ENCODE assay signal across 27 mouse cellular contexts in the genomic region with DNA sequence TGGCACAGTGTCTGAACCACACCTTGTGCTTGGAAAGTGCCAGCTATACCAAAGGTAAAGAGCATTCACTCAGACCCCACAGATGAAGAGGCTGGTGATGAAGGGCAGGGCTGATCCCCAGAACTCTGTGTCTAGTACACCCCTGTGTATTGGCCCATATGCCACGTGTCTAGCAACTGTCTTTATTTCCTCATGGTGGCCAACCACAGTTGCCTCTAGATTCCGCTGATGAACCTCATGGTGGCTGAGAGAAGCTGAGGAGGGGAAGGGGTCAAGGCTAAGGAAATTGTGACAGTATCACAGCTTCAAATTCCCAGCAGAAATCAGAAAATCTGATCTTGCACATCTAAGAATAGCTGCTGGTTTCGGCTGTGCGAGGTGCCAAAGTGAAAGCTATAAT.
DNase-seq lines count a peak whose midpoint lies in the region; ATAC-seq and TF ChIP-seq lines count a peak whose summit lies in the region.
"Had no signal": no experiment of that assay in that cellular context is flagged by ENCODE, and none has a peak within 500 bp of the region (broad histone marks: within the 10 kb centered on the region; RNA-seq: fewer than 3 reads in every experiment).

No protein-coding gene starts in this region.

- no peak overlapping the region for H3K27ac ChIP-seq in forebrain, postnatal 0 days (ENCODE audit: low read depth, low read length)
- H3K27ac ChIP-seq in forebrain, embryonic 15.5 days (replicated peaks) = no peak overlapping the region
- peak overlapping the region; percentile 82 for H3K27ac ChIP-seq in layer of hippocampus, adult 2 months
- peak overlapping the region; percentile 25 for H3K27ac ChIP-seq in brown adipose tissue, adult 24 weeks (replicated peaks; ENCODE audit: low read depth, low read length)
- no peak overlapping the region for H3K27ac ChIP-seq in stomach, postnatal 0 days (replicated peaks)
- H3K27ac ChIP-seq: embryonic facial prominence, embryonic 12.5 days; embryonic facial prominence, embryonic 15.5 days; forebrain, embryonic 12.5 days; heart, embryonic 15.5 days; hindbrain, embryonic 10.5 days; hindbrain, embryonic 13.5 days; intestine, embryonic 15.5 days had no signal

- ATAC-seq in forebrain, postnatal 0 days = 0 out of 2 replicates have a peak, but pooled peaks have one; percentile 8
- ATAC-seq in forebrain, embryonic 15.5 days (replicated peaks) = no peak
- ATAC-seq in megakaryocyte progenitor cell, adult 5-6 weeks (replicated peaks; ENCODE audit: poor library complexity) = peak; percentile 51
- ATAC-seq in stomach, postnatal 0 days (ENCODE audit: low FRiP score, low TSS enrichment) = no peak
- ATAC-seq: CD4-positive, CD25-positive, alpha-beta regulatory T cell, adult 4 months; hindbrain, embryonic 16.5 days; intestine, embryonic 15.5 days had no signal

- 70% methylated on average over 4 of the region's 4 CpGs for WGBS in forebrain, postnatal 0 days
- WGBS in forebrain, embryonic 15.5 days = 82% methylated on average over 4 of the region's 4 CpGs
- WGBS in stomach, postnatal 0 days = 85% methylated on average over 4 of the region's 4 CpGs

- TF ChIP-seq EP300 in stomach, postnatal 0 days (optimal IDR thresholded peaks at IDR 0.05) = no peak

- H3K4me2 ChIP-seq in forebrain, postnatal 0 days (ENCODE audit: low read depth) = no peak overlapping the region
- no peak overlapping the region for H3K4me2 ChIP-seq in forebrain, embryonic 15.5 days (replicated peaks)
- H3K4me2 ChIP-seq in stomach, postnatal 0 days (replicated peaks; ENCODE audit: low read depth) = no peak overlapping the region
- H3K4me2 ChIP-seq: embryonic facial prominence, embryonic 12.5 days; embryonic facial prominence, embryonic 15.5 days; forebrain, embryonic 12.5 days; heart, embryonic 11.5 days; heart, embryonic 15.5 days; hindbrain, embryonic 13.5 days; intestine, embryonic 15.5 days had no signal

- no peaks in the 10 kb centered on the region for H3K9me3 ChIP-seq in forebrain, postnatal 0 days (ENCODE audit: low read length)
- H3K9me3 ChIP-seq in forebrain, embryonic 15.5 days = no peaks in the 10 kb centered on the region
- no peaks in the 10 kb centered on the region for H3K9me3 ChIP-seq in stomach, postnatal 0 days (ENCODE audit: control insufficient read depth, low read length)
- H3K9me3 ChIP-seq: embryonic facial prominence, embryonic 12.5 days; embryonic facial prominence, embryonic 15.5 days; forebrain, embryonic 12.5 days; heart, embryonic 15.5 days; hindbrain, embryonic 10.5 days; hindbrain, embryonic 13.5 days; intestine, embryonic 15.5 days had no signal

- H3K4me1 ChIP-seq in forebrain, postnatal 0 days (ENCODE audit: insufficient read depth) = peaks cover 9% of the 10 kb centered on the region; the same call in 1 of the 2 replicates
- peaks cover 28% of the 10 kb centered on the region for H3K4me1 ChIP-seq in forebrain, embryonic 15.5 days
- H3K4me1 ChIP-seq in brown adipose tissue, adult 24 weeks (ENCODE audit: control insufficient read depth, insufficient read depth, insufficient read length, low read length) = peaks cover 30% of the 10 kb centered on the region
- no peaks in the 10 kb centered on the region for H3K4me1 ChIP-seq in stomach, postnatal 0 days (replicated peaks; ENCODE audit: control insufficient read depth, insufficient read depth)
- H3K4me1 ChIP-seq: embryonic facial prominence, embryonic 12.5 days; embryonic facial prominence, embryonic 15.5 days; forebrain, embryonic 12.5 days; heart, embryonic 15.5 days; intestine, embryonic 15.5 days had no signal

- H3K27me3 ChIP-seq in forebrain, postnatal 0 days (ENCODE audit: insufficient read depth, low read length) = no peaks in the 10 kb centered on the region
- H3K27me3 ChIP-seq in forebrain, embryonic 15.5 days = no peaks in the 10 kb centered on the region
- no peaks in the 10 kb centered on the region for H3K27me3 ChIP-seq in stomach, postnatal 0 days (ENCODE audit: control insufficient read depth, insufficient read depth, low read length)
- H3K27me3 ChIP-seq: embryonic facial prominence, embryonic 12.5 days; embryonic facial prominence, embryonic 15.5 days; forebrain, embryonic 12.5 days; heart, embryonic 15.5 days; hindbrain, embryonic 13.5 days; intestine, embryonic 15.5 days had no signal

- no peak overlapping the region for H3K4me3 ChIP-seq in forebrain, postnatal 0 days (ENCODE audit: low read depth, low read length)
- H3K4me3 ChIP-seq in forebrain, embryonic 15.5 days = no peak overlapping the region
- no peak overlapping the region for H3K4me3 ChIP-seq in layer of hippocampus, adult 2 months
- no peak overlapping the region for H3K4me3 ChIP-seq in brown adipose tissue, adult 24 weeks (ENCODE audit: insufficient read depth, low read depth, low read length)
- no peak overlapping the region for H3K4me3 ChIP-seq in stomach, postnatal 0 days (ENCODE audit: low read depth, low read length)
- H3K4me3 ChIP-seq: embryonic facial prominence, embryonic 12.5 days; embryonic facial prominence, embryonic 15.5 days; erythroblast, embryonic 14.5 days; forebrain, embryonic 12.5 days; heart, embryonic 15.5 days; hindbrain, embryonic 10.5 days; hindbrain, embryonic 13.5 days; intestine, embryonic 15.5 days had no signal

- no peak overlapping the region for H3K9ac ChIP-seq in forebrain, postnatal 0 days
- no peak overlapping the region for H3K9ac ChIP-seq in forebrain, embryonic 15.5 days (replicated peaks)
- no peak overlapping the region for H3K9ac ChIP-seq in stomach, postnatal 0 days (ENCODE audit: low read length)
- H3K9ac ChIP-seq: embryonic facial prominence, embryonic 12.5 days; embryonic facial prominence, embryonic 15.5 days; forebrain, embryonic 12.5 days; heart, embryonic 15.5 days; hindbrain, embryonic 13.5 days; intestine, embryonic 15.5 days had no signal

- TF ChIP-seq CTCF in forebrain, postnatal 0 days (IDR thresholded peaks at IDR 0.05; ENCODE audit: low read depth) = no peak
- TF ChIP-seq CTCF in layer of hippocampus, adult 2 months (conservative IDR thresholded peaks at IDR 0.05) = no peak
- no peak for TF ChIP-seq CTCF in stomach, postnatal 0 days (IDR thresholded peaks at IDR 0.05; ENCODE audit: low read depth)

- H3K36me3 ChIP-seq in forebrain, postnatal 0 days (ENCODE audit: insufficient read depth) = peaks cover 14% of the 10 kb centered on the region; the same call in 1 of the 2 replicates
- H3K36me3 ChIP-seq in forebrain, embryonic 15.5 days = no peaks in the 10 kb centered on the region
- peaks cover 3% of the 10 kb centered on the region for H3K36me3 ChIP-seq in stomach, postnatal 0 days (ENCODE audit: control insufficient read depth, insufficient read depth, low read length)

- DNase-seq in forebrain, postnatal 0 days = no peak
- no peak for DNase-seq in layer of hippocampus, adult 2 months (ENCODE audit: low spot score in 2 of 2)
- DNase-seq in layer of hippocampus, postnatal 36 days = no peak
- no peak for DNase-seq in stomach, postnatal 0 days (ENCODE audit: low spot score)
- no peak for DNase-seq in adipocyte (ENCODE audit: low spot score)
- DNase-seq: adrenal gland, adult 8-10 months; adrenal gland, postnatal 25 days; cerebellum, adult 11 months; cerebellum, adult 2 months; cerebellum, adult 9-11 months; cerebellum, postnatal 25 days; heart, postnatal 10 days; kidney, adult 11 months had no signal

Comparison
In these comparisons a context has a peak if more than half of its experiments do, and no peak if none do; other contexts are left out.
1. ATAC-seq: peak in forebrain, postnatal 0 days (single experiment) and megakaryocyte progenitor cell, adult 5-6 weeks (single experiment); none in forebrain, embryonic 15.5 days (single experiment) and stomach, postnatal 0 days (single experiment).
2. H3K27ac ChIP-seq: peak in layer of hippocampus, adult 2 months (single experiment) and brown adipose tissue, adult 24 weeks (single experiment); none in forebrain, postnatal 0 days (single experiment), forebrain, embryonic 15.5 days (single experiment) and stomach, postnatal 0 days (single experiment).